Mouse (Mus musculus): Measurements from ENCODE around the gene Myo18a.

The Myo18a gene

DNA sequence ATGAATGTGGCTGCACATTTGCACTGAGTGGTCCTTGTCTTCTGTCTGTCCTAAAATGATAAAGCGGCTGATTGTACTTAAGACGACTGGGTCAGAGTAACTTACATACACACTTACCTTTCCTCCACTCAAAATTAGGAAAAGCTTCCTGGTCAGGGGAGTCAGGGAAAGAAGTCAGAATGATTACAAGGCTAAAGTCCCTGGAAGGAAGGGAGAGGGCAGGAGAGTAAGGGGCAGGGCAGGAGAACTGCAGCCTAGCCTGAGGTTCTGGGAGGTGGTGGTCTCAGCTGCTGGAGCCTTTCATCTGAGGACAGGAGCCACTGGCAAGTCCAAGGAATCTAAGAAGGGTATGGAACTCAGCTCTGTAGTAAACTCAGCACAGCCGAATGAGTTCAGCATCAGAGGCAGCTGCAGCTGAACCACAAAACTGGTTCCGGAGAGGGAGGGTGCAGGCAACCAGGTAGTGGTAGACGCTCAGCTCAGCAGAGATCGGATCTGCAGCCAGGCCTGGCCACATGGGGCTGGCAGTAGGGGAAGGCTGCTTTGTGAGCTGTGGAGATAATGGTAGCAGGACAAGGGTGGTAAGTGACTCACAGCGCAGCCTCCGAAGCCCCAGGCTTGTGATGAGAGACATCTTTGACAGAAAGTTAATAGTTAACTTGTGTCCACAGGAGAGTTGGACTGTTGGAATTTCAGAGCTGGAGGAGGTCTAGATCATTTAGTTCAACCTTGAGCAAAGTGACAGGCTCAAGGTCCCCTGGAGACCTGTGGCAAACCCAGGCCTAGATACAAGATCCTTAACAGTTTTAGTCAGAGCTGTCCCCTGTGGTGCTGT, 9.1 kb downstream of the Myo18a start:
- DNase-seq, result peak; percentile 55

DNA sequence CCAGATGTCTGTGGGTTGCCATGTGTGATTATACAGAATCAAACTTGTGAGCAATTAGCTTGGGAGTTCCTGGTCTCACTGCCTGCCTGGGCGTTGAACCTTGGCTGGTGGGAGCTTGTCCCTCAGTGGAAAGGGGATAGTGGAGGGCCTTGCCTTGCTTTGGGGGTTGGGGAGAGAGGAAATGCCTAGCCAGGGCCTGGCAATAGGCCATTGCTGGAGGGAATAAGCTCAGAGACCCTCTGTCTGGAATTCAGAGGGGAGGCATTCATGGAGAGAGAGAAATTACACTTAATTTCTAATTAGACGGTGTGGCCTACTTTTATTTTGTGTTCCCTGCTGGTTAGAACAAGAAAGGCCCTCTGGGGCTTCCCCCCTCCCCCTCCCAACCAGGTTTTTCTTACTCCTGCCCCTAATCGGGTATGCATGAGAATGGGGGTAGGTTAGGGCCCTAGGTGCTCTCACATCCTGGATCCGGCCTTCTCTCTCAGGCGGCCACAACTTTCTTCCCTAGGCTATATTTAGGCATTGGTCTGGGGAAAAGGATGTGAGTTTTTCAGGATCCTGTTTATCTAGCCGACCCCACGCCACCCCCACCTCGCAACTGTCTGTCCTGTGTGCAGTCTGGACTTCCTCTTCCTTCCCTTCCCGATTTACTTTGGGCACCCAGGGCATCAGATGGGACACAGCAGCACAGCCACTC, 12.8 kb downstream of the Myo18a start:
- peak; percentile 63 for DNase-seq

DNA sequence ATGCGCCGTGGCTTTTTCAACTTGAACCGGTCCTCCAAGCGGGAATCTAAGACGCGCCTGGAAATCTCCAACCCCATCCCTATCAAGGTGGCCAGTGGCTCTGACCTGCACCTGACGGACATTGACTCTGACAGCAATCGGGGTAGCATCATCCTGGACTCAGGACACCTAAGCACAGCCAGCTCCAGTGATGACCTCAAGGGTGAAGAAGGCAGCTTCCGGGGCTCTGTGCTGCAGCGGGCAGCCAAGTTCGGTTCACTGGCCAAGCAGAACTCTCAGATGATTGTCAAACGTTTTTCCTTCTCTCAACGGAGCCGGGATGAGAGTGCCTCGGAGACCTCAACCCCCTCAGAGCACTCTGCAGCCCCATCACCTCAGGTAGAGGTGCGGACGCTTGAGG, 14.4 kb downstream of the Myo18a start:
- DNase-seq, result no peak

DNA sequence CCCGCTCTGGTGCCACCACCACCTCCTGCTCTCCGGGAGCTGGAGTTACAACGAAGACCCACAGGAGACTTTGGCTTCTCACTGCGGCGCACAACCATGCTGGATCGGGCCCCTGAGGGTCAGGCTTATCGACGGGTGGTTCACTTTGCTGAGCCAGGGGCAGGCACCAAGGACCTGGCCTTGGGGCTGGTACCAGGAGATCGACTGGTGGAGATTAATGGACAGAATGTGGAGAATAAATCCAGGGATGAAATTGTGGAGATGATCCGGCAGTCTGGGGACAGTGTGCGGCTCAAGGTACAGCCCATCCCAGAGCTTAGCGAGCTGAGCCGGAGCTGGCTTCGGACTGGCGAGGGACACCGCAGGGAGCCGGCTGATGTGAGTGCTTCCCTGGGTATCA, 14.9 kb downstream of the Myo18a start:
- DNase-seq, result no peak

DNA sequence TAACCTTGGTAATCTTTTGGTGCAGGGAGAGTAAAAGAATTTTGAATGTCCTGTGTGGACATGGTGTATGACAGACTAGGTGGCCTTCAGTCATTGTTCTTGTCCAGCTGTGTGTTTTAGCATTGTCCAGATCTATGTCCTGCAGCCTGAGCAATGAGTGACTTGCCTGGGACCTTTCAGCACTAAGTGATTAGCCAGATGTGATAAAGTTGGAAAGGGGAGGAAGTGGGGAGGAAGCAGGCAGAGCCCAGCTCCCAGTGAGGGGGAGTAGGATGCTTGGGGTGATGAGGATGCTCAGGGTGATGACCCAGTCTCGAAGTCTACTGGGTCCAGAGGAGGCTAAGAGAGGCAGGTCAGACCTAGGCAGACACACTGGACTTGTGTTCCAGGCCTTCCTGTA, 16.2 kb downstream of the Myo18a start:
- peak; percentile 25 for DNase-seq

DNA sequence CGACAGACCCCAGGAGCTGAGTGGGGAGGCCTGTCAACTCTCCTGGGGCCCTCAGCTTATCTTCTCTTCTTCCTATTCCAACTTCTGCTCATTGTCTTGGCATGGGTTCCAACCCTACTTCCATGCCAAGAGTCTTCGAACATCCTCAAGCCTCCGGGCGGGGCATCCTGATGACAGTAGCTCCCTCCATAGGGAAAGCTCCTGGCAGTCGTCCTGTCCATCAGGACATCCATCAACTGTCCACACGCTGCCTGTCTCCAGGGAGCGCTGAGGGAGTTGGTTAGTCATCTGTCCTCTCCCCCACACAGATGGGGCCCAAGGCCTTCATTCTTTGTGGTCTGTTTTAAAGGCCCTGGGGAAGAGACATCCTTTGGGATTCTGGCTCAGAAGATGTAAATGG, 18.0 kb downstream of the Myo18a start:
- peak; percentile 57 for DNase-seq

DNA sequence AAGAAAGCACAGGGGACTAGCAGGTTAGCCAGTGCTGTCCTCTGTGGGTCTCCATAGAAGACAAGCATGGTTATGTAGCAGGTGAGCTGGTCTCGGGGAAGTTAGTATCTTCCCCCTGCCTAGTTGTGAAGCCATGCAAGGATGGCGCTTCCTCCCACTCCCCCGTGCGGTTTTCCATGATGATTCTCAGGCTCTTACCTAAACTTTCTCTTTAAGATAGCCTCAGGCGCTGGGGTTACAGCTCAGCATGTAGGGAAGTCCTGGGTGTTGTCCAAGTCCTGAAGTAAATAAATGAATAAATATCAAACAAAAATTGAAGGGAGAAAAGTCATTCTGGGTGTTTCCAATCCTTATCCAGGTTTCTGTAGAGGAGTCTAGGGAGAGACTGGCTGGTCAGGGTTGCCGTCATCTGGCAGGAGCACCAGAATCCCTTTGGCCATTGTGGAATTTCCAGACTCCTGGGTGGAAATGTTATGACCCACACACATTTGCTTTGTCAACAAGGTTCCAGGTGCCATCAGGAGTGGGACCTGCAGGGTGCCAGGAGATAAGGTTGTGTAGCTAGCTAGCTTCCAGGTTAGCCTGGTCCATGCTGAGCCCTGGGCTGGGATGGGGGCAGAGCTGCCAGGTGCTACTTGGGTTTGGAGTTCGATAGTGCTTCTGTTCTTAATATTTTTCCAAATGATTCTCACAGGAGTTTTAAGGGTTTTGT, 19.2 kb downstream of the Myo18a start:
- no peak for DNase-seq

DNA sequence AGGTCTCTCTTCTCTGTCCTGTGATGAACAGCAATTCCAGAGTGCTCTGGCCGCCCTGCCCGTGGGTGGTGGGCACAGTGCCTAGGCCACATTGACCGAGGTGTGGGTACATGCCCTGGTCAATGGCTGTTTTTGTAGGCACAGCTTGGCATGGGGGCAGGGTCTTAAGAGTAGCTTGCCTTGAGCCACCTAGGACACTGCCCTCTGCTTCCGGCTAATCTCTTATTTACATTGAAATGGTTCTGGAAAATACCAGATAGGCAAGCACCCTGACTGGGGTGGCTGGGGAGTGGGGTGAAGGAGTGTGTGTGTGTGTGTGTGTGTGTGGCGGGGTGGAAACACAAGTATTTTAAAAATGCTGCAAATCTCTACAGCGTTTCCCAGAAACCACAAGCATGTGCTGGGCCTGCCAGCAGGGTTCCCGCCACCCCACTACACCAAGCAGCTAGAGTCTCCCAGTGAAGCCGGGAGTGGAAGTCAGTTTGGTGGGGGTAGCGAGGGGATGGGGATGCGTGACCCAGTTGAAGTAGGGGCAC, 20.2 kb downstream of the Myo18a start:
- DNase-seq, result peak; percentile 78

DNA sequence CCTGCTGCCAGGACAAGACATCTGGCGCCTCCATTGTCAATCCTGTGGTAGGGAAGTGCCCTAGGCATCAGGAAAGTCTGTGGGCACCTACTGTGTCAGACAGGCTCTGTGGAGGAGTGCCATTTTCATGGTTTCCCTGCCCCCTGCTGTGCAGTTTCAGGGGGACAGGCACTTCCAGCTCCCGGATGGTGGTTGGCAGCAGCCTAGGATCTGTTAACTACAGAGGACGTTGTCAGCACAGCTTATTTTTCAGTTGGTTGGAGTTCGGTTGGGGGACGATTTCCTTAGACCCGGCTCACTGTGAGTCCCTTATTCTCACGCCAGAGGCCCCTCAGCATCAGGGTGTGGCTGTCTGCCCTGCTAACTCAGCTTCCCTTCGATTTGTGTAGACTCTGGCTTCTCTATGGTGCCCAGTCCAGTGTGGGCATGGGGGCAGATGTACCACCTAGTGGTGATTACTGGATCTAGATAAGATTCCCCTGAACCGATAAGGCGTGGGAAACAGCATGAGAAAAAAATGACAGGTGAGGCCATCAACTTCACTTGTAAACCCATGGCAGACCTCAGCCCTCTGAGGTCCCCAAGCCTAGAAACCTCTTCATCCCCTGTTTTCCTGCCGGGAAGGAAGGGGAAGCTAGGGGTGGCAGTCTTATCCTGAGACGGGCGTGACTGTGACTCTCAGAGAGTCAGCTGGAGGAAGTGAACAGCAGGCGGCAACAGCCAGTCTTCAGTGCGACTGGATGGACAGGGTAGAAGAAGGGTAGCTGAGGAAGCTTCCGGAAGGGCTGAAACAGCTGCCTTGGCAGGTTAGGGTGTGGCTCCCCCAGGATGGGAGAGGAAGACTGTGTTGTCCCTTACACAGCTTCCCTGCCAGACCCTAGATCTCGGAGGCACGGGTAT, 21.0 kb downstream of the Myo18a start:
- DNase-seq, result peak; percentile 73

DNA sequence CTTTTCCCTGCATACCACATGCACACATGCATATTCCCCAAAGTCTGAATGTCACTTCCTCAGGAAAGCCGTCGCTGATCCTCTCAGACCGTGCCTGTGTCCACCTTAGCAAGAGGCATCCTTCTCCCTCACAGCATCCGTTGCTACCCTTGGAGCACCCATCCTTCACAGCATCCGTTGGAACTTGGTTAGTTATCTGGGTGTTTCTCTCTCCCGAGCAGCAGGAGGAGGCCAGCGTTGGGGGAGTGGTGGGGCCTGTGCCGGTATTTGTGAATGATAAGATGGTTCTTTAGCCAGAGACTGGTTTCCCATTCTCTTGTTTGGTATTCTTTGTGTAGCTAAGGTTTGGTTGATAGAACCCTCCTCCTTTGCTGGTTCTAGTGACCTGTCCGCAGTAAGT, 21.8 kb downstream of the Myo18a start:
- DNase-seq, result no peak

DNA sequence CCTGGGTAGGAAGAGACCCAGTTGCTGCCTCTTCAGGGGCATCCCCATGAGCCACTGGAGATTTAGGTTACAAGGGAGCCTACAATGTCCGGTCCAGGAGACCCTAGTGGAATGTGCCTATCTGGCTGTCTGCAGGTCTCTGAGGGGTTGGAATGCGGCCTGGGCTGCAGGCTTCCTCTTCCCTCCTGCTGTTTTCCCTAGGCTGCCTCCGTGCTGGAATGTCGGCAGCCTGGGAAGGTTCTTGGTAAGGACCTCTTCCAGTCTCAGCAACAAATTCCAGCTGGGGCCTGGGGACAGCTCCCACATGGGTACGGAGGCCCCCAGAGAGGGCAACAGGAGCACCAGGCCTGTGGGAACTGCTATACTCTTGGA, 22.3 kb downstream of the Myo18a start:
- DNase-seq, result peak; percentile 74

DNA sequence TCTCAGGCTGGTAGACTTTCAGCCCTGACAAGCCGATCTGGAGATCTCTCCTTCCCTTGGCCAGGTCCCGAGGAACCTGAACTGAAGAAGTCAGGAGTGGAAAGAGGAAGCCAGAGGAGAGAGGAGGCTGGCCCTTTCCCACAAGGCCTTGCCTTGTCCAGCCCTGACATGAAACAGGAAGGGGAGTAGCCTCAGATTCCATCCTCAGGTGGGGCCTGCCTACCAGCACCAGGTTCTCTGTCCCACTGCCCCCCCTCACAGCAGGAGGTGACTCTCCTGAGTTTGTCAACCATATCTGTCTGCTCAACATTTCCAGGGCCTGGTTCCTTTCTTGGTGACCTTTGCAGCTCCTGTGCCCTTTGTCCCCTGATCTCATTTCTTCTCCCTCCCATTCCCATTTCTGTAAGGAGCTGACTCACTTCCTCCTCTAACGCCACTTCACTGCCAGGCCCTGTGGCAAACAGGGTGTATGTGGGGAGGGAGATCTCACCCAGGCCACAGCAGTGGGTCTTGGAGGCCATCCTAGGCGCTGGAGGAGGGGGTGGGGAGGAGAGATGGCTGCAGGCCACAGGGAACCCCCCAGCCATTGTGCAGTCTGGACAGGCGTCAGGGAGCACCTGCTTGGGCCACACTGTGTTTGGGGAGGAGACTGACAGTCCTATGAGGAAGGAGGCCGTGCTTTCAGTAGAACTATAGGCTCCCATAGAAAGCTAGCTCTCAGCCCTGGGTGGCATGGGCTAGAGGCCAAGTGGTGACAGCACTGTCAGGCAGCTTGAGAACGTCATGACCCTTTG, 22.9 kb downstream of the Myo18a start:
- DNase-seq, result peak; percentile 72

DNA sequence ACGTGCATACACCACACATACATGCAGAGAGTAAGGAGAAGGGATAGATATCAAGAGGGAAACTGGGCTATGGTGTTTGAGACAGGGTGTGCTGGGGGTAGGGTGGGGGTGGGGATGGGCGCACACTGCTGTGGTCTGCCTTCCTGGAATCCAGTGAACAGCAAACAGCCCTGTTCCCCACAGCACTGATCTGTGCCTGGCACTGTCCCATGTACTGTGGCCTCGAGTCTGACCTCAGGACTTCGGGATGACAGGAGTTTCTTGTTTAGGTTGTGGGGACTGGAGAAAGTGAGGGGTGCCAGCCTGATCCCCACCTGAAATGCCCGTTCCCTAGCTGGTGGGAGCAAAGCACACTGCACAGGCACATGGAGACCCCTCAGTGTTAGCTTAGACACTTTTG, 24.7 kb downstream of the Myo18a start, which contains the start of gene Gm10277:
Gm10277 (minus strand) TSS at position 41 of the 400 bp plus-strand sequence.
- DNase-seq, result peak; percentile 8

DNA sequence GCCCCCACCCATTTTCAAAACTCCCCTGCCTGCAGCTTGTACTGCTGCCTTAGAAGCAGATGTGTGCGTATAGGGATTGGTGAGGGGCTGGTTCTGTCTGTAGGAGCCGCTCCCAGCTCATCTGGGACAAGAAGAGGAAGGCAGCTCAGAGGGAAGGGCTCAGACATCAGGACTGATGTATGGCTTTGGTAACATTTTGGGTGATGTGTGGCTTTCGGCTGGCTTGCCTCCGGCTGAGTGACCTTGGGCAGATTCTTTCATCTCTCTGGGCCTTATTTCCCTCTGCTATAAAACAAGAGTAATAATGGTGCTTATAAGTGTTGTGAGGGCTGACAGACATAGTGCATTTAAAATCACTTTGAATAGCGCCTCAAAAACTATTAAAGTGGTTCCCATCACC, 26.5 kb downstream of the Myo18a start:
- peak; percentile 6 for DNase-seq

DNA sequence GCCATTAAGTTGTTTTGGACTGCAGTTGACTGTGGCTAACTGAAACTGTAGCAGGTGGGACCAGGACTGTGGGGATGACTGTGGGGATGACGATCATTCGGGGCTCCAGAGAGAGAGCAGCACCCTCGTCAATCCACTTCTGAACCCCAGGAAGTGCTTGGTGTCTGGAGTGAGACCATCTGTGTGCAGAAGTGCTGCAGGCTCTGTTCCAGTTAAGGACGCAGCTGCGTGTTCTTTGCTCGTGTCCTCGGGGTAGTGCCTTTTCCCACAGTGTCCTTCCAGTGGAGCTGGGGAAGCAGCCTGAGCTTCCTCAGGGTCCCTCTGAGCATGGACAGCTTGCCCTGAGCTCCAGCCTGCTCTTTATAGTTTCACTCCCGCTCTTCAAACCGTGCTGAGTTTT, 27.2 kb downstream of the Myo18a start:
- DNase-seq, result no peak

DNA sequence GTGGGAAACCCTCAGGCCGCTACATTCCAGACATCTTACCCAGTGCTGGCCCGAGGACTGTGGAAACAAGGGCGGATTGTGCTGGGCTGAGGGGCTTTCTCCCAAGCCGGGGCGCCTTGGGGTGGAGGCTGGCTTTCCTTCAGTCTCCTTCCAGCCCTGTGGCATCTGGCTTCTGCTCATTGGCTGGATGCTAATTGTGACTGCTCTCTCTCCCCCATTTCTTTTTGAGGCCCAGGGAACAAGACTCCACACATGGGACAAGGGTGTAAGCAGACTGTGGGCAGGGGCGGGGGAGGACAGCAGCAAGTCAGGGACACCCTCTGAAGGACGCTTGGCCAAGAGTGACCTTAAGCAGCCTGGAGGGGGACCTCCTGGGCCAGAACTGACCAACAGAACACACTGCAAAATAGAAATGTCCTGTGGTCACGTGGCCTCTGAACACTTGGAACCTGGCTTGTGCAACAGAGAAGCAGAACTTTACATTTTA, 28.2 kb downstream of the Myo18a start:
- DNase-seq, result peak; percentile 42

DNA sequence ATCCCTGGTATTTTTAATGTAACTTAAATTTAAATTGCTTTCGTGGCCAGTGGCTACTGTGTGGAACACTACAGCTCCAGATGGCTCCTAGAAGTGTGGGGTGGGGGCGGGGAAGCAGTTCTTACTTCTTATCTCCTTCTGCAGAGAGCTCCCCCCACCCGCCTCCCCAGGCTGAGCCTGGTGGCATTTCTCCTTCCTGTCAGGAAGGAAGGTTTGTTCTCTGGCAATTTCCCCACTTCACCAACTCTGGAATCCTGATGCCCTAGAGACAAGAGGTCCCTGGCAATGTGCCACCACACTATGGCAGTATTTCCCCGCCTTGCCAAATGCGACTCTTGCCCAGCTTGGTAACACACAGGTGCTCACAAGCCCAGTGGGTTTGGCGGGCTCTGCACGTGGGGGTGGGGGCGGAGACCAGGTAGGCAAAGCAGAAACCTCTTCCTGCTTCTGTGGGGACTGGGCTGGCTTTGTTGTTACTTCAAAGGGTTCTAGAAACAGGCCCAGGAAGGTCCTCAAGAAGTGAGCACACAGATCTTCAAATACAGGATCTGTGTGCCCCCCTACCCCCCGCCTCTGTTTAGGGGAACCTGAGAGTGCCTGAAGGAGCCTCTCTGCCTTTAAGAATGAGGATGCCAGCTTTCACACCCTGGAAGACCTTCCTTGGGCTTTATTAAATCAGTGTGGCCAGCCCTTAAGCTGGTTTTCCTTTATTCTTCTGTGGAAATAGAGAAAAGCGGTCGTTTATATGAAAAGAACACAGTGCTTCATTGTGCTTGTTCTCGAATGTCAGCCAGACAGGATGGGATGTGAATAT, 28.9 kb downstream of the Myo18a start:
- DNase-seq, result peak; percentile 86

DNA sequence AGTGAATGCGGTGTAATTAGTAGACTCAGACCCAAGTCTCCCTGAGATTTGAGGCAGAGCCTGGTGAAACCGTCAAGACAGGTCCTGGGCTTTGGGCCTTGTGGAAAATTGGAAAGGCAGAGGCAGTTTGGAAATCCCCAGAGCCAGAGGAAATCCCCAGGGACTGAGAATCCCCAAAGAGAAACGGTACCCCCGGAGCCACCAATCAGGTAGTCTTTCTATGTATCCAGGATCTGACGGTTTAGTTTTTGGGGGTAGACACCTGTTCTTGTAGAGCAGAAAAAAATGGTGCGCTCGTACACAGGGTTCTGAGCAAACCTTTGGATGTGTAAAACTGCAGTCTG, 29.5 kb downstream of the Myo18a start:
- no peak for DNase-seq

DNA sequence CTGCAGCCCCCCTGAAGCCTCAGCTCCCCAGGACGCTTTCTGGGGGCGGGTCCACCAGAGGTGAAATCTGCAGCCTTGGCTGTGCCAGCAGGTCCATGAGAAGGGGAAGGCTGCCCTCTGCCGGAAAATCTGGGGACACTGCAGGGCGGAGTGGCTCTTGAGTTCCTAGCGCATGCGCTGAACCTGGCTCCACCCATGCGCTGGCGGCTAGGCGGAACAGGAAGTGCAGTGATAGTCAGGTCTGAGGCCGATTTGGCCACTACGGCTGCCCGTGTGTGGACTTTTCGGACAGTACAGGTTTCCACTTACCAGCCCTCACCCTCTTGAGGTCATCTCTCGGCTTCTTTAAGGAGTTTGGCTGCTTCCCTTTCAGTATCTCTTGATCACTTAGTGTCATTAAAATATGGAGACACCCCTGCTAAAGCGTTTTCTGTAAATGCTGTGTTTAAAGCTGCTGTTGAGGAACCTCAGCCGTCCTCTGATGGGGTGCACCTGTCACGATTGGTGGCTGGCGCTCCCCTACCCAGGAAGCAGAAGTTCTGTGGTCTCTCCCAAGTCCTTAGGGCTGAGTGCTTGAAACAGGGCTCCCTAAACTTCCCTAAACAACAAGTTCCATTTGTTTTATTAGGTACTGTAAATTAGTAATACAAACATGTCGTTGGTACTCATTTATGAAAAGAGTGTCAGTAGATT, 30.3 kb downstream of the Myo18a start:
- peak; percentile 98 for DNase-seq

DNA sequence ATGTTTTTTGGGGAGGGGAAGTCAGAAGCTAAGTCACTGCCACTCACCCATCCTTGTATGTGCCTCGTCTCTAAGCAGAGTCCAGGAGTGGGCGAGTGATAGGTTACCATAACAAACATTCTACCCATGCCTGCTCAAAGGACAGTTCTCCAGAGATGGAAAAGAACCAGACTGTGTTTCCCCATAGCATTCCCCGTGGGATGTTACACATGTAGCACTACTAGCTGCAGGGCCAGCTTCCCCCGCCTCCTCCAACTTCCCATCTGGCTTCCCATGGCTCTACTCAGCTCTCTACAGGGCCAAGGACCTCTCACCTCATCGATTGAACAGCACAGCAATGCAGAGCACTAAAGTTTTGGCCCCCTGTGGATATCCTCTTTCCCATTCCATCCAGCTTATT, 32.2 kb downstream of the Myo18a start:
- no peak for DNase-seq
